Mouse (Mus musculus) CH12.LX (cell line): ENCODE results near the gene Ect2l. TPM values are rescaled to one million over a fixed set of nuclear protein-coding genes. Genes with fewer than 3 reads are reported as not detected.

ENCODE experiments used
- DNase-seq: peaks from one replicate; pipeline ENCODE4 v3.0.0-alpha.2; 2013; ENCODE audit errors: extremely low read depth
- H3K27ac ChIP-seq: 2 replicates; pipeline ENCODE4 v1.5.1; 2012; ENCODE audit warnings: low read depth, mild to moderate bottlenecking, control low read depth, moderate library complexity; ENCODE audit not compliant: insufficient read depth
- H3K27me3 ChIP-seq: replicated peaks from 2 replicates; pipeline ENCODE3; 2012; ENCODE audit warnings: inconsistent platforms
- H3K36me3 ChIP-seq, 2 experiments: replicated peaks in 1 of 2; 2 replicates each; pipeline versions ENCODE3 to v1.6.1; 2012; ENCODE audit warnings: inconsistent platforms in 1 of 2, low read length in 1 of 2, mild to moderate bottlenecking in 1 of 2, mixed read lengths in 1 of 2, moderate library complexity in 1 of 2; ENCODE audit not compliant: control insufficient read depth in 1 of 2, insufficient read depth in 1 of 2
- H3K4me1 ChIP-seq, 2 experiments: 2 replicates each; pipeline ENCODE4 v1.6.1; 2012; ENCODE audit warnings: inconsistent platforms in 1 of 2, moderate library complexity in 1 of 2; ENCODE audit not compliant: insufficient read depth in 2 of 2, control insufficient read depth in 1 of 2
- H3K4me2 ChIP-seq: 2 replicates; pipeline ENCODE4 v1.6.1; 2012; ENCODE audit warnings: low read depth, mild to moderate bottlenecking, control low read depth; ENCODE audit not compliant: poor library complexity, insufficient read depth, severe bottlenecking
- H3K4me3 ChIP-seq, 3 experiments: fragments of 150-350 bp in 1 of 3; sonication (generic) in 1 of 3; replicated peaks in 1 of 3; 2 replicates each; pipeline versions ENCODE3 to v1.5.1; 2011 to 2012; ENCODE audit warnings: low read depth in 2 of 3, low read length in 2 of 3, mild to moderate bottlenecking in 2 of 3, moderate library complexity in 2 of 3, control low read depth in 1 of 3, improper control_type of control experiment in 1 of 3, inconsistent platforms in 1 of 3, mixed read lengths in 1 of 3; ENCODE audit not compliant: poor library complexity in 1 of 3
- H3K79me2 ChIP-seq: replicated peaks from 2 replicates; pipeline ENCODE4 v1.6.1; 2012; ENCODE audit warnings: mild to moderate bottlenecking, moderate library complexity; ENCODE audit not compliant: control insufficient read depth, poor library complexity, insufficient read depth, severe bottlenecking; ENCODE audit errors: extremely low read depth
- H3K9ac ChIP-seq: 2 replicates; pipeline ENCODE4 v1.6.1; 2012; ENCODE audit warnings: low read depth, mild to moderate bottlenecking, control low read depth, moderate library complexity; ENCODE audit not compliant: insufficient read depth
- H3K9me3 ChIP-seq: replicated peaks from 2 replicates; pipeline ENCODE3; 2012; ENCODE audit warnings: low read length, inconsistent platforms, mixed read lengths
- CHD1 ChIP-seq: IDR thresholded peaks from 2 replicates; pipeline ENCODE4 v1.6.1; 2012; ENCODE audit warnings: low read depth, low read length, improper control_type of control experiment, inconsistent platforms
- CHD2 ChIP-seq: IDR thresholded peaks from 2 replicates; pipeline ENCODE4 v1.6.1; 2011; ENCODE audit warnings: low read length, improper control_type of control experiment
- E2F4 ChIP-seq: IDR thresholded peaks from 2 replicates; pipeline ENCODE4 v1.6.1; 2011; ENCODE audit warnings: low read depth, low read length, improper control_type of control experiment; ENCODE audit not compliant: insufficient replicate concordance
- ELF1 ChIP-seq: IDR thresholded peaks from 2 replicates; pipeline ENCODE4 v1.6.1; 2014; ENCODE audit warnings: low read depth, mild to moderate bottlenecking, inconsistent platforms, low read length, improper control_type of control experiment
- EP300 ChIP-seq: IDR thresholded peaks from 2 replicates; pipeline ENCODE4 v1.6.1; 2011; ENCODE audit warnings: low read length, improper control_type of control experiment
- HCFC1 ChIP-seq: IDR thresholded peaks from 2 replicates; pipeline ENCODE4 v1.6.1; 2012; ENCODE audit warnings: low read depth, mild to moderate bottlenecking, inconsistent platforms, low read length, improper control_type of control experiment
- IRF4 ChIP-seq: IDR thresholded peaks from 2 replicates; pipeline ENCODE4 v1.6.1; 2014; ENCODE audit warnings: low read depth, mild to moderate bottlenecking, inconsistent platforms, low read length, improper control_type of control experiment
- JUN ChIP-seq: IDR thresholded peaks from 2 replicates; pipeline ENCODE4 v1.6.1; 2011; ENCODE audit warnings: low read depth, mild to moderate bottlenecking, low read length, improper control_type of control experiment, moderate library complexity; ENCODE audit not compliant: insufficient read depth
- KAT2A ChIP-seq: IDR thresholded peaks from 2 replicates; pipeline ENCODE4 v1.6.1; 2012; ENCODE audit warnings: low read length, improper control_type of control experiment, inconsistent platforms; ENCODE audit not compliant: insufficient replicate concordance
- MAX ChIP-seq: IDR thresholded peaks from 2 replicates; pipeline ENCODE4 v1.6.1; 2011; ENCODE audit warnings: low read length, improper control_type of control experiment
- MAZ ChIP-seq: IDR thresholded peaks from 2 replicates; pipeline ENCODE4 v1.6.1; 2012; ENCODE audit warnings: low read depth, mild to moderate bottlenecking, inconsistent platforms, low read length, improper control_type of control experiment, moderate library complexity
- MXI1 ChIP-seq: IDR thresholded peaks from 2 replicates; pipeline ENCODE4 v1.6.1; 2011; ENCODE audit warnings: mild to moderate bottlenecking, low read depth, low read length, improper control_type of control experiment
- MYC ChIP-seq: IDR thresholded peaks from 2 replicates; pipeline ENCODE4 v1.6.1; 2011; ENCODE audit warnings: low read depth, mild to moderate bottlenecking, improper control_type of control experiment, low read length
- NELFE ChIP-seq: IDR thresholded peaks from 2 replicates; pipeline ENCODE4 v1.6.1; 2011; ENCODE audit warnings: low read depth, low read length, improper control_type of control experiment
- RCOR1 ChIP-seq: conservative IDR thresholded peaks from 2 replicates; pipeline ENCODE4 v1.6.1; 2012; ENCODE audit warnings: low read depth, mild to moderate bottlenecking, inconsistent platforms, low read length, improper control_type of control experiment
- SMC3 ChIP-seq: IDR thresholded peaks from 2 replicates; pipeline ENCODE4 v1.6.1; 2011; ENCODE audit warnings: low read depth, low read length, improper control_type of control experiment
- TCF12 ChIP-seq: IDR thresholded peaks from 2 replicates; pipeline ENCODE4 v1.6.1; 2014; ENCODE audit warnings: low read depth, mild to moderate bottlenecking, inconsistent platforms, low read length, improper control_type of control experiment
- USF1 ChIP-seq: IDR thresholded peaks from 2 replicates; pipeline ENCODE4 v1.6.1; 2014; ENCODE audit warnings: low read depth, mild to moderate bottlenecking, inconsistent platforms, low read length, improper control_type of control experiment
- ZC3H11A ChIP-seq: IDR thresholded peaks from 2 replicates; pipeline ENCODE4 v1.6.1; 2012; ENCODE audit warnings: low read depth, mild to moderate bottlenecking, inconsistent platforms, low read length, improper control_type of control experiment
- ZKSCAN1 ChIP-seq: IDR thresholded peaks from 2 replicates; pipeline ENCODE4 v1.6.1; 2012; ENCODE audit warnings: low read depth, inconsistent platforms, low read length, improper control_type of control experiment, borderline replicate concordance
- ZMIZ1 ChIP-seq: IDR thresholded peaks from 2 replicates; pipeline ENCODE4 v1.6.1; 2012; ENCODE audit warnings: low read depth, mild to moderate bottlenecking, inconsistent platforms, low read length, improper control_type of control experiment
- ZNF384 ChIP-seq: IDR thresholded peaks from 2 replicates; pipeline ENCODE4 v1.6.1; 2012; ENCODE audit warnings: low read depth, low read length, improper control_type of control experiment, inconsistent platforms
- dilution Hi-C: fragments of 300-500 bp; cut with MboI; formaldehyde crosslinking; loops from 2 replicates; pipeline ENCODE4 v1.14.3; 2020; ENCODE audit warnings: low sequenced_read_pairs; ENCODE audit not compliant: extremely low pct_unique_long_range_greater_than_20kb, extremely low pct_ligation_motif_present
- in situ Hi-C: fragments of 300-500 bp; cut with MboI; formaldehyde crosslinking; loops from 3 replicates; pipeline ENCODE4 v1.14.3; 2019; ENCODE audit warnings: low sequenced_read_pairs, low pct_ligation_motif_present, low pct_unique_long_range_greater_than_20kb, mixed read lengths
- polyA plus RNA-seq: library from polyadenylated mRNA; unstranded; fragments of >175 nt; gene quantifications from 2 replicates; pipeline ENCODE4 v1.2.1, GENCODE M21; 2012; ENCODE audit warnings: low read depth; ENCODE audit not compliant: insufficient read length
- total RNA-seq, 2 experiments: library from RNA; depleted of rRNA; stranded (reverse); fragments of 300-350 nt in 1 of 2; fragments of >200 nt in 1 of 2; gene quantifications; 2 replicates each; pipeline ENCODE4 v1.2.3; 2012 to 2014

Gene Ect2l
- total and polyA plus RNA-seq, 3 experiments: not detected

- H3K4me1 ChIP-seq: no peaks in the 10 kb centered on the region
- no peaks in the 10 kb centered on the region for H3K9me3 ChIP-seq
- dilution Hi-C loops: no loop called here
- TF ChIP-seq CHD2 (no peak), ZC3H11A (no peak), EP300 (no peak), NELFE (no peak), MXI1 (no peak), TCF12 (no peak), IRF4 (no peak), USF1 (no peak), MYC (no peak), ZKSCAN1 (no peak), JUN (no peak), ELF1 (no peak), RCOR1 (no peak), ZNF384 (no peak), ZMIZ1 (no peak), SMC3 (no peak)
- in situ Hi-C loops: no loop called here
- no peaks in the 10 kb centered on the region for H3K27me3 ChIP-seq
- H3K36me3 ChIP-seq: peaks cover 42 to 83% of the 10 kb centered on the region in 2 experiments
- DNase-seq: no peak
- H3K79me2 ChIP-seq: no peaks in the 10 kb centered on the region
- H3K9ac ChIP-seq: no peak overlapping the region
- no peak overlapping the region for H3K4me2 ChIP-seq
- H3K4me3 ChIP-seq: no peak overlapping the region
- H3K27ac ChIP-seq: no peak overlapping the region
Measured at GRCm38 (mm10) chr10:18118336-18118735, 92.4 kb downstream of the Ect2l start.

GRCm38 (mm10) chr10:18113473-18114093 is 97.1 kb downstream of the Ect2l start:
- H3K27me3 ChIP-seq: no peaks in the 10 kb centered on the region
- H3K79me2 ChIP-seq: no peaks in the 10 kb centered on the region
- in situ Hi-C loops: no loop called here
- no peaks in the 10 kb centered on the region for H3K9me3 ChIP-seq
- peaks cover 14 to 53% of the 10 kb centered on the region in 2 experiments for H3K36me3 ChIP-seq
- no peak overlapping the region for H3K4me2 ChIP-seq
- no peak overlapping the region for H3K9ac ChIP-seq
- no peaks in the 10 kb centered on the region for H3K4me1 ChIP-seq
- no peak for DNase-seq
- dilution Hi-C loops: no loop called here
- no peak overlapping the region for H3K27ac ChIP-seq
- TF ChIP-seq MAX (no peak), SMC3 (no peak), ZC3H11A (no peak), HCFC1 (no peak), CHD1 (no peak), MAZ (no peak), KAT2A (no peak), ZNF384 (no peak), TCF12 (no peak), E2F4 (no peak)
- TF ChIP-seq, all 38 proteins: peak for 0
- no peak overlapping the region for H3K4me3 ChIP-seq
